9 mouse cellular contexts compared by ENCODE assay signal in the genomic region with DNA sequence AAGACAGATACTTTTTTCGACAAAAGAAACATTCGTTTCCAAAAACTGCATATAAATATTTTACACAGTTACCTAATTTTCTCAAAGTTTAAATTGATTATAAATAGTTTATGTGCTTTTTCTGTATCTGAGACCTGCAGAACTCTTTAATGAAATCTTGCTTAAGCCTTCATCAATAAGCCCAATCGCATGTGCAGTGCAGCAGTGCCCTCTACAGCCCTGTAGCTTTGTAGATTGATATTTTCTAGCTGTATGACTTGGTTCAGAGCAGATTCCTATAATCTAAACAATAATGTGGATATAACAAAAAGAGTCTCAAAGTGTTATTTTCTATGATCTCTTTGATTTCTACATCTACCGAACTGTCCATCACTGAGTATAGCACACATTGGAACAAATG.
DNase-seq lines count a peak whose midpoint lies in the region; ATAC-seq and TF ChIP-seq lines count a peak whose summit lies in the region.
"Had no signal": no experiment of that assay in that cellular context is flagged by ENCODE, and none has a peak within 500 bp of the region (broad histone marks: within the 10 kb centered on the region; RNA-seq: fewer than 3 reads in every experiment).

No protein-coding gene starts in this region.

- no peak overlapping the region for H3K4me2 ChIP-seq in embryonic facial prominence, embryonic 14.5 days (ENCODE audit: low read depth, low read length)
- H3K4me2 ChIP-seq: embryonic facial prominence, embryonic 12.5 days had no signal

- peak; percentile 4 to 9 for DNase-seq in cerebellum, adult 2 months
- DNase-seq in cerebellum, adult 8-10 months: no peak
- peak; percentile 10 for DNase-seq in 416B (ENCODE audit: low read depth)
- DNase-seq in embryonic facial prominence, embryonic 14.5 days (ENCODE audit: low spot score): peak; percentile 68
- DNase-seq in layer of hippocampus, adult 9-10 months (ENCODE audit: low spot score): peak; percentile 36
- peak; percentile 59 for DNase-seq in right cerebral cortex, adult 18-20 months
- DNase-seq in spleen, postnatal 4 days (ENCODE audit: low spot score in 2 of 2): no peak
- DNase-seq in adipocyte (ENCODE audit: low spot score): no peak

- ATAC-seq in embryonic facial prominence, embryonic 14.5 days (ENCODE audit: low read depth): no peak

- H3K9me3 ChIP-seq in embryonic facial prominence, embryonic 14.5 days (ENCODE audit: control insufficient read depth, low read length): no peaks in the 10 kb centered on the region
- H3K9me3 ChIP-seq: embryonic facial prominence, embryonic 12.5 days had no signal

- H3K4me3 ChIP-seq in cerebellum, adult 2 months (replicated peaks; ENCODE audit: insufficient read depth, low read depth, low read length): no peak overlapping the region
- H3K4me3 ChIP-seq in embryonic facial prominence, embryonic 14.5 days (ENCODE audit: low read depth, low read length): no peak overlapping the region
- H3K4me3 ChIP-seq: embryonic facial prominence, embryonic 12.5 days had no signal

- peak; percentile 30; the same call in 1 of the 2 replicates for TF ChIP-seq CTCF in cerebellum, adult 2 months (IDR thresholded peaks at IDR 0.05; ENCODE audit: borderline replicate concordance, insufficient read depth, low read depth, low read length)

- no peaks in the 10 kb centered on the region for H3K27me3 ChIP-seq in cerebellum, adult 2 months (ENCODE audit: control insufficient read depth, insufficient read depth, low read length)
- H3K27me3 ChIP-seq in embryonic facial prominence, embryonic 14.5 days (replicated peaks; ENCODE audit: control insufficient read depth, insufficient read depth, low read length): no peaks in the 10 kb centered on the region
- H3K27me3 ChIP-seq: embryonic facial prominence, embryonic 12.5 days had no signal

- no peaks in the 10 kb centered on the region for H3K4me1 ChIP-seq in cerebellum, adult 2 months (ENCODE audit: control insufficient read depth, insufficient read depth, low read length)
- H3K4me1 ChIP-seq in embryonic facial prominence, embryonic 14.5 days (ENCODE audit: control insufficient read depth, insufficient read depth, low read length): no peaks in the 10 kb centered on the region
- H3K4me1 ChIP-seq: embryonic facial prominence, embryonic 12.5 days had no signal

- H3K36me3 ChIP-seq in embryonic facial prominence, embryonic 14.5 days (ENCODE audit: control insufficient read depth, insufficient read depth, low read length): no peaks in the 10 kb centered on the region
- H3K36me3 ChIP-seq: embryonic facial prominence, embryonic 12.5 days had no signal

- H3K27ac ChIP-seq in cerebellum, adult 2 months (ENCODE audit: insufficient read depth, low read length): no peak overlapping the region
- H3K27ac ChIP-seq in embryonic facial prominence, embryonic 14.5 days (replicated peaks; ENCODE audit: low read depth, low read length): no peak overlapping the region
- H3K27ac ChIP-seq: embryonic facial prominence, embryonic 12.5 days had no signal

- H3K9ac ChIP-seq in embryonic facial prominence, embryonic 14.5 days (ENCODE audit: low read depth, low read length): no peak overlapping the region
- H3K9ac ChIP-seq: embryonic facial prominence, embryonic 12.5 days had no signal

- WGBS in cerebellum, adult 2 months: 88% methylated on average over 4 of the region's 4 CpGs
- 73% methylated on average over 4 of the region's 4 CpGs for WGBS in embryonic facial prominence, embryonic 14.5 days

- TF ChIP-seq POLR2A in cerebellum, adult 2 months (IDR thresholded peaks at IDR 0.05; ENCODE audit: borderline replicate concordance, insufficient read depth, low read length): no peak

Comparison
In these comparisons a context has a peak if more than half of its experiments do, and no peak if none do; other contexts are left out.
1. DNase-seq: peak in cerebellum, adult 2 months (2 of 2), 416B (single experiment), embryonic facial prominence, embryonic 14.5 days (single experiment), layer of hippocampus, adult 9-10 months (single experiment) and right cerebral cortex, adult 18-20 months (single experiment); none in cerebellum, adult 8-10 months (single experiment), spleen, postnatal 4 days (0 of 2) and adipocyte (single experiment).